Mouse (Mus musculus) lung, postnatal 36 days (tissue): ENCODE results near the gene Cx3cr1.

ENCODE experiments used
- DNase-seq: peaks from one replicate; pipeline ENCODE4 v3.0.0; 2022; ENCODE audit warnings: mixed read lengths

Cx3cr1 gene

DNA sequence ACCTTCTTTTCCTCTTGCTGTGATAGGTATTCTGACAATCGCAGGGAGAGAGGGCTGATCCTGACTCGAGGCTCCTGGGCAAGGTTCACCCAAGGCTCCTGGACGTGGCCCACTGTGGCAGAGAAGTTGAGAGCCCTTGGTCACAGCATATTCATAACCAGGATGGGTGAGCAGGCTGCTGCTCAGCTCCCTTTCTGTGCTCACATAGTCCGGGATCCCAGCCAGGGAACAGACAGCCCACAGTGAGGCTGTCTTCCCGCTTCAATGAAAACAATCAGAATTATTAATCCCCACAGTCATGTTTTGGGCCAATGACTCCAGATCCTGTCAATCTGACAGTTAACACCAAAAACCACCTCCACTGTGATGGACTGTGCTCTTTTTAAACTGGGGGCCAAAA lies 12.3 kb upstream of the Cx3cr1 start:
- DNase-seq = no peak

DNA sequence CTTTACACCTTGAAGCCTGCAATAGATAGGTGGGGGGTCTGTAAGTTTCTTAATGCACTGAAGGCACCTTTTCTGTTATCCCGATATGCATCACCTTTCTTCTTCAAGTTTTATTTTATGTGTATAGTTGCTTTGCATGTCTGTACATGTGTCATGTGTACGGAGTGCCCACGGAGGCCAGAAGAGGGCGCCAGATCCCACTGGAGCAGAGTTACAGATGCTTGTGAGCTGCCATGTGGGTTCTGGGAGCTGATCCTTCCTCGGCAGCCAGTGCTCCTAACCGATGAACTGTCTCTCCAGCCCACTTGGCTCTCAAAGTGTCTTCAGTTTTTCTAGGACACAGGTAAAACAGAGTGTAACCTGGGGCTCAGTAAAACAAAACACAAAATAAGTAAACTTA lies 11.6 kb upstream of the Cx3cr1 start:
- DNase-seq = no peak

DNA sequence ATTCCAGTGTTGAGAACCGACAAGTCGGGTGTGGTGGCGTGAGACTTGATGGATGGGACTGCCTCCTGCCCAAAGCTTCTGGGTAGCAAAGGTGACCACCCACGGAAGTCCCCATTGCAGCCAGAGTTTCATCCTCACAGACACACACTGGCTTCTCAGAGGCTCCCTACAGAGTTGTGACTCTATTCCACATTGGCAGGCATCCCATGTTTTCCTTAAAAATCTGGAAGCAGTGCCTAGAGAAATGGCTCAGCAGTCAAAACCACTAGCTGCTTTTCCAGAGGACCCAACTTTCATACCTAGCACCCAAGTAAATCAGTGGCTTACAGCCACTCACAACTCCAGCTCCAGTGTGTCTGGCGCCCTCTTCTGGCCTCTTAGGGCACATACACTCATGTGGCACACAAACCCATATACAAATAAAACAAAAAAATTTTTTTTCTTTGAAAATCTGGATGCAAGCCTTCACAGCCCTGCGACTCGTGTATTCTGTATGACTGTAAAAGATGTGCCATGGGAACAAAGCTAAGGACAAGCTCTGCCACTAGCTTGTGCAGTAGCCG lies 10.9 kb upstream of the Cx3cr1 start:
- DNase-seq = no peak

DNA sequence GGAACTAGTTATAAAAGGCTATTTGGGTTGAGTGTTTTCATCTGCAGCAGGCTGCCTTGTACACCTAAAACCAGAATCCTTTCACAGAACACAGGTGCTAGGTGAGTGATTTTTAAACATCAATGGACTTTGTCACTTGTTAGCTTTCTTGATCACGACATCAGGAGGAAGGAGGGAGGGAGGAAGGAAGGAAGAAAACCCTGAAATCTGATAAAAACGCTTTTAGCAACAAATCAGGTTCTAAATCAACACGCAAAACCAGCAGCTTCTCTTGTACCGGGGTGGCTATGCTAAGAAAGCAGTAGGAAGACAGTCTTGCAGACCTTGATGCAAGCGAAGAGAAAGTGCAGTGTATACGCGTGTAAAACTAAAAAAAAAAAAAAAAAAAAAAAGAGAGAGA lies 10.2 kb upstream of the Cx3cr1 start:
- DNase-seq = no peak

DNA sequence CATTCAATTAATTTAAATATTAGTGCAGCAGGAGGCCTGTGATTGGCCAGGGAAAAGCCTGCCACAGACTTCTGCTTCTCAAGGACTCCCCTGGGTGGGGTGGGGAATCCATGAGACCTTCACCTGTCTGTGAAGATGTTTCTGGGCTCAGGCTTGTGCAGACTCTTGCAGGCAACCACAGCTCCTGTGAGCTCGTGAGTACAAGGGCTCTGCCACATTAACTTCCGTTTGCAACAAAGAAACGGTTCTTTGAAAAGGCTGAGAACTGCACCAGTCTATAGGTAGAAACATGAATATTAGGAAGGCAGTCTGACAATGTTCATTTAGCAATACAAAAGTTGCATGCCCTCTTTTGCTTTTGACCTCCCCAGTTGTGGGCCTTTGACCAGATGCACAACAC lies 8.6 kb upstream of the Cx3cr1 start:
- DNase-seq = no peak

DNA sequence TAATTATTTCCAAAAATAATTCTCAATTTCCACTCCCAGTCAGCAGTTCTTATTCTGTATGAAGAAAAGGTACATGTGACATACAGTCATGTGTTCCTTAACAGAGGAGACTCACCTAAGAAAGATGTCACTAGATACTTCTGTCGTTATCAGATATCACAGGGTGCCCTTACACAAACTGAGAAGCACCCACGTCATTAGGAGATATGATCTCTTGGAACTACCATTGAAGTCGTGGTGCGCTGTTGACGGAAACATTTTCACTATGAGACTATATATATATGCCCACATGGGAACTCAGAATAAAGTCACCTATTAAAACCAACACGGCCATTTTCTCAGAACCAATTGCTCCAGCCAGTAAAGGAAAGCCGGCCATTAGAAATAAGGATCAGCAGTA lies 4.8 kb upstream of the Cx3cr1 start:
- no peak for DNase-seq

DNA sequence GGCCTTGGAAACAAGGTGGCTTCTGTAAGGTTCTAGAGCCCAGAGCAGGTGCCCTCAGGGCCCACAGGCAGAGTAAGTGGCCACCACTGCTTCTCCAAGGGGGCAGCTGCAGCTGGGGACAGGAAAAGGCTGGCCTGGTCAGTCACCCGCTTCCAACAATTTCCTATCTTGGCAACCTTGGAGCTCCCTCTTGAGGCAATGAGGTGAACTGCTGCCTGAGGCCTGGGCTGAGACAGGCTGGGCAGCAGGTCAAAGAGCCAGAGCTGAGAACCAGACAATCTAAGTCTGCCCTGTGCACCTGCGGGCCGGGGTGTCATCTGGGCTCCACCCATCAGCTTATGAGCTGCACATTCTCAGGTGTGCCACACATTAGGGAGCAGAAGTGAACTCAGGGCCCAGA lies 3.5 kb upstream of the Cx3cr1 start:
- peak; percentile 89 for DNase-seq

DNA sequence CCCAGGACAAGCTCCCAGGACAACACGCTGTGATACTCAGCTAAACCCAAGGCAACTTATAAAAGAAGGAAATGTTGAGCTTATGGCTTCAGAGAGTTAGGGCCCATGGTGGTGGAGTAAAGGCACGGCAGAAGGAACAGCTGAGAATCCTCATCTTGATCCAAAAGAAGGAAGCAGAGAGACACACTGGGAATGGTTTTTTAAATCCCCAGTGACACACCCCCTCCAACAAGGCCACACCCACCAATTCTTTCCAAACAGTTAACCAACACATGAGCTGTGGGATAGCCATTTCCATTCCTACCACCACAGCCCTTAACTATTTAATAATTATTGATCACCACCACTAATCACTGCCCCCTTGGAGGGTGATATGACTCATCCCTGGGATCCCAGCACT lies 1.6 kb upstream of the Cx3cr1 start:
- no peak for DNase-seq

DNA sequence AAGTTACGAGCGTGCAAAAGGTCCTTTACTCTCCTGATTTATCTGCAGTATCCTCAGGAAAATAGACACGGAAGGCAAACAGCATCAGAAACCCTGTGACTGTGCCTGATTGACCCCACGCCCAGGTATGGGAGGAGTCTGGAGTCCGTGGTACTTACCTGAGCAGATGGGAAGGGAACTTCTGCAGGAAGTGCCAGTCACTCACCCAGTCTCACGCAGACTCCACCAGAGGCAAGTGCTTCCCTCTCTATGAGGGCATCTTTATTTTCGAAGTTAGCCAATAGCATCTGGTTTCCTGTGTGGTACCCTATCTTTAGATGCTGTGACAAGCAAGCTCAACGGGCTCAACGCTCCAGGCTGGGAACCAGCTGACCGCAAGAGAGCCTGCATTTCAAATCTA lies 1.6 kb downstream of the Cx3cr1 start:
- DNase-seq = peak; percentile 10

DNA sequence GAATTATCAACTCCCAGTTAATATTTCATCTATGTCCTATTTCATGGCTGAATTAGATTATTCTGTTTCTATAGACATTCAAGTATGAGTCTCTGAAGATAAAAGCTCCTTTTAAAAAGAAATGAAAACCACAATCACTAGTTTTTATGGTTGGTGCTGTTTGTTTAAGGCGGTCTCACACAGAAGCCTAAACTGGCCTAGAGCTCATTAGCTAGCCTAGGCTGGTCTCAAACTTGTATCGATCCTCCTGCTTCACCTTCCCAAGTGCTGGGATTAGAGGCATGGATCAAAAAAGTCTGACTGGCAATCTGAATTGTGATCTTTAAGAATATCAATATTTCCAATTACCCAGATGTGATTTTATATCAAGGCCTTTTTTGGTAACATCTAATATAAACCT lies 2.1 kb downstream of the Cx3cr1 start:
- no peak for DNase-seq

DNA sequence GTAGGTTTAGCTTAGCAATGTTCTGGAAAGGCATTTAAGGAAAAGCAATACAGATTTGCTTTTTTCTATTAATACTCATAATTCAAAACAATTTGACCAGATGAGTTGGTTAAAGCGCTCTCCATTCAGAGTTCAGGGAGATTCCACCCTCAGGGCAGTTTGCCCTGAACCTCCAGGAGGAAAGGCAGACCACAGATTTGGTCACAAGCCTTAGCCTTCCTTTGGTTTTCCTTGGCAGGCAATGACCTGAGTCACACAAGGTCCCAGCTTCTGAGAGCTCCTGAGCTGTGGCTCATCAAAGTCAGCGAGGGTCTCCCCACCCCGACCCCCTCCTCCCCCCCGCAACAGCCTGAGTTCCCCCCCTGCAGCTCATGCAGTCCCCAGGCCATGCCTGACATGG lies 5.4 kb downstream of the Cx3cr1 start:
- DNase-seq = no peak

DNA sequence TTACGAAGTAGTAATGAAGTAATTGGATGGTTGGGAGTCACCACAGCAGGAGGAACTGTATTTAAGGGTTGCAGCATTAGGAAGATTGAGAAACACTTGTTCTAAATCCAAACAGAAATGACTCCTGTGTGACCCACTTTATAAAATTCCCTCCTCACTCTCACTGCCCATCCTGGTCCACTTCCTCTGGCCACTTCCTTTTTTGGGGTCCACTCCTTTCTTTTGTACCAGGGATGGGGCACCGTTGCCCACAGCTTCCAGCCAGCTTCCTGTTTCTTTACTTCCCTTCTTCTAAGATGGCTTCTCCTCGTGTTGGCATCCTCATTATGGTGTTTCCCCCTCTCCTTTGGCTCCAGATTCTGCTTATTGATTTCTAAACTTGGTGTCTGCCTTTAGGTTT lies 10.9 kb downstream of the Cx3cr1 start:
- DNase-seq = peak; percentile 48

DNA sequence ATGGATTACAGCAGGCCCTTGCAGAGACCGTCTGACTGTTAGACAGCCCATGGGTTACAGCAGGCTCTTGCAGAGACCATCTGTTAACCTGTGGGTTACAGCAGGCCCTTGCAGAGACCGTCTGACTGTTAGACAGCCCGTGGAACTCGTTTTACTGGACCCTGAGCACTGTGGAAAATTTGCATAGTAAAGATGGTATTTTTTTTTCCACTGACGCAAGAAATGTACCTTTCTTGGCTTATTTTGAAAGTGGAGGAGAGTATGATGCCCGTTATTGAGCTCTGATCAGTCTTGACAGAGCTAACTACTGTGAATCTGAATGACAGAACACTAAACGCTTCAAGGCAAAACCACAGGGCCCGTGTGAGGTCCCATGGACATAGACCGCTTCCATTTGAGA lies 13.5 kb downstream of the Cx3cr1 start:
- DNase-seq = no peak

DNA sequence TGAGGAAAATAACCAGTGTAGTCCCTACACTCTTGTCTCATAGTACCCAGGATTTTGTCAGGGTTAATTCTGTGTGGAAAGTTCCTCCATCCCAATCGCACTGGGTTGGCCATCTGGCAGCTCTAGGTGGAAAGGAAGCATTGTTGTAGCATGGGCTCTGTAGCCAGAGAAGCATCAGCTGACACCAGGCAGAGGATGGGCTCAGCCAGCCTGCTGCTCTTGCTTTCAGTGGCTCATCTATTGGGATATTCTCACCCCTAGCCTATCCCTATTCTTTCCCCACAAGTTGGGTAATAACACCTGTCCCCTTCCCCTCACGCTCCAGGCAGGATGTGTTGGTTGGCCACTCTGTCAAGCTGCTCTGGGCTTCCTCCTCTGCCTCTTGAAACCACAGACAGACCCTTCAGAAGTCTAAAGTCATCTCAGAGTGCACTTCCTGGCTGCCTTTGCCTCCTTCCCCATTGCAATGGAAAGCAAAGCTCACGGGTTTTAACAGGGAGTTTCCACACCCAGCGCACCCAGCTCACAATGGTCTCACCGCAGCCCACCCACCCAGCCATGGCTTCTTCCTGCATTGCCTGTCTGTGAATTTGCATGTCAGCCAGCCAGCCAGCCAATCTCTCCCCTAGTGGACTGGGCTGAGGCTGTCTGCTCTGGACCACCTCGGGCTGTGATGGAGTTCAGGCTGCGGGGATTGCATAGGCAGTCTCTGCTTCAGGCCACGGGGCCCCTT lies 15.0 kb downstream of the Cx3cr1 start:
- peak; percentile 60 for DNase-seq

DNA sequence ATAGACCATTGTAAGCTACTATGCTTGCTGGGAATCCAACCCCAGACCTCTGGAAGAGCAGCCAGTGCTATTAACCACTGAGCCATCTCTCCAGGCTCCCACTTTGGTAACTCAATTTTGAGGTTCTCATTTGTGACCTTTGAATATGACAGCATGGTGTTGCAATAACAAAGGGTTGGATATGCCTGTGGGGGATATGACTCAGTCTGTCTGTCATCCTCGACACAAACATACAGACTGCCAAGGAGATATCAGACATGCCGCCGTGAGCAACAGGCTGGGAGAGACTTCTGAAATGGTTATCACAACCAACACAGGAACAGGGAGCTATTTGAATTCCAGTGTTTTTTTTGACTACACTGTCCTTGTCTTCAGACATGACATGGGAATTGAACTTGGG lies 20.3 kb downstream of the Cx3cr1 start:
- DNase-seq = peak; percentile 45

DNA sequence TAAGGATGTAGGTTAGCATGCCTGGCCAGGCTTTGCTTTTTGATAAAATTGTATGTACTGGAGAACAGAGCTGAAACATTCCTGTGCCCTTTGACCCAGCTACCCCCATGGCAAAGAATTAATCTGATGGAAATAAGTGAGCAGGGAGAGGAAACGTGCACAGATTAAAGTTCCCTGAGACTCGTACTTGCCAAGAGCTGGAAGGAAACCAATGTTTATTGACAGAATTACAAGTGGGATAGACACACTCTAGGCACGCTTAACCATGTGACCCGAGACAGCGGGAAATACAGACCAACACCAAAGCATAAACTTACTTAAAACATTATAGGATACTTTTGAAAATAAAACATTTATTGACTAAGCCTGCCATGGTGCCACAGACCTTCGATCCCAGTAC lies 21.2 kb downstream of the Cx3cr1 start:
- DNase-seq = no peak

DNA sequence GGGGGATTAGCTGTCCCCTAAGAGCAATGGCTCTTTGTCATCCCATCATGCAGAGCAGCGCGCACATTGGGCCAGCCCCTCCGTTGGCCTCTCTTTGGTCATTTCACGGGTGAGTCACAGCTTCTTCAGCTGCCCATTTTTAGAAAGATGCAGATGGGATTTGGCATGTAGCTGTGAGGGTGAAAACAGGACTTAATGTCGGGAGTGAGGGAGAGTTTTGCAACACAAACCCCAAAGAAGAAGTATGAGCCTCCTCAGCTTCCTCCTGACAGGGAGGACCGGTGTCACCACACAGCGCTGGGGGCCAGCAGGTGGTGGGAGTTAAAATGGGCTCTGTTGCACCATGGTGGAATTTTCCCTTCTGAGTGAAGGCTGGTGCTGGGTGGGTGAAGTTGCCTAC lies 26.6 kb downstream of the Cx3cr1 start:
- DNase-seq = peak; percentile 47

DNA sequence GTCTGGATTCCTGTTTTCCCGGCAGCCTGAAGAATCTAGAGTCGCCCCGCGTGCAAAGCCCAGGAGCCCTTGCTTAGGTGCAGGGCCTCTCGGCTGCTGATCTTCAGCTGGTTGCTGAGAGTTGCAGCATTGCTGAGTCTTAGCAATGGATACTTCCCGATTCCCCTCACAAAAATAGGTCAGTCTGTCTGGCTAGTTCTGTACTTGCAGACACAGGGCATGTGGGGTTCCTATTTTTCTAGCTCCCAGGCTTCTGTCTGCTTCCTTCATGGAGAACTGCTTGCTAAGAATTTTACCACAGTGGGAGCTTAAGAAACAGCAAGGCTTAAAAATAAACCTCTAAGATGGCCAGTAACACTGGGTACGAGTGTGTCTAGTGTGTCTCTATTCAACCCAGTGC lies 32.3 kb downstream of the Cx3cr1 start:
- peak; percentile 26 for DNase-seq

DNA sequence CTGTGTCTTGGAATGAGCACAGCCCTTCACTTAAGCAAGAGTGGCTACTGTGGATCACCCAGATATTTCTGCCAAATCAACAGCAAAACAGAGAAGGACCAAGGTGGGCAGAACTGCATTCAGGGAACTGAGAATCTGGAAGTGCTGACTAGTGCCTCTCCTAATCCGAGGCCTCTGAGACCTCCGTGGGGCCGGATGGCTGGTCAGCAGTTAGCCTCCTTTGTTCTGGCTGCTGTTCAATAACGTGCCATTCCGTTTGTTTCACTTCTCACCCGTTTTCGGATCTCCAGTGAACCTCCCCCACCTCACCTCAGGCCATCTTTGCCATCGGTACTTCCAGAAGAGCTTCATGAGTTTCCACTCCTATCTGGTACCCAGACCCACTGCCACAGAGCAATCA lies 35.3 kb downstream of the Cx3cr1 start:
- no peak for DNase-seq

DNA sequence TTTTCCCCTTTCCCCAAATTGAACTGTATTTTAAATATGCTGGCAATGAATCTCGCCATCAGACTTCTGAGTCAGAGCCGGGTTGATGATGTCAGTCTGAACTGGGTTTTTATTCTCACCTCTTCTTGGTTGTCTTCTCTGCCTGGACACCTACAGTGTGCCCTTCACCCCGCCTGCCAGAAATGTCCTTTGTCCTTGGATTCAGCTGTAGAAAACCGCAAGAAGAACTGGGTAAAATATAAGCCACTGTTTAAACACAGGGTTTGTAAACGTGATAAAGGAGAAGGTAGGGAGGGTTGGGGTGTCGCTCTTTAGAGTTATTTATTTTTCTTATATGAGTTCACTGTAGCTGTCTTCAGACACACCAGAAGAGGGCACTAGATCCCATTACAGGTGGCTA lies 37.0 kb downstream of the Cx3cr1 start:
- no peak for DNase-seq

DNA sequence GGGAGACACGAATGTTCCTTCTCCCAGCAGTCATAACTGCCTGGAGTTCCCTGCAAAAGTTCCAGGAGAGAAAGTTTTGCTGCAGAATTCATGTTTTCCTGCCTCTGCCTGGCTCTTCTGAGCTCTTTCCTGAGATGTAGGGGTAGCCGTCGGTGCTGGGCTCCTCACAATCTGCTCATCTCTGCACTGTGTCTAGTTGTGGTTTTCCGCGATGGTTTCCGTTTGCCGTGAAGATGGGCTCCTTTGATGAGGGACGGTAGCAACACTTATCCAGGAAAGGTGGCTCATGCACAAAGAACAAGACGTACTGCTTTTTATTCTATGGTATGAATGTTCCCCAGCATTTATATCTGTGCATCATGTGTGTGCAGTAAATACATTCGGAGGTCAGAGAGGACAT lies 39.3 kb downstream of the Cx3cr1 start:
- DNase-seq = no peak

DNA sequence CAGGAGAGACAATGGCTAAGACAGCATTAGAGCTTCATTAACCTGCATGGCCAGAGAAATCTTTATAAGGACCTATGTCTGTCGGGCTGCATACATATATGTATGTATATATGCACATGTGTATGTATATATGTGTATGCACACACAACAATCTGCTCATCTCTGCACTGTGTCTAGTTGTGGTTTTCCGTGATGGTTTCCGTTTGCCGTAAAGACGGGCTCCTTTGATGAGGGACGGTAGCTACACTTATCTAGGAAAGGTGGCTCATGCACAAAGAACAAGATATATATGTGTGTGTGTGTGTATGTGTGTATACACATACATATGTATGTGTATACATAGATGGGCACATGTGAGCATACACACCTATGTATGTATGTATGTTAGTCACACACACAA lies 39.8 kb downstream of the Cx3cr1 start:
- DNase-seq = no peak

DNA sequence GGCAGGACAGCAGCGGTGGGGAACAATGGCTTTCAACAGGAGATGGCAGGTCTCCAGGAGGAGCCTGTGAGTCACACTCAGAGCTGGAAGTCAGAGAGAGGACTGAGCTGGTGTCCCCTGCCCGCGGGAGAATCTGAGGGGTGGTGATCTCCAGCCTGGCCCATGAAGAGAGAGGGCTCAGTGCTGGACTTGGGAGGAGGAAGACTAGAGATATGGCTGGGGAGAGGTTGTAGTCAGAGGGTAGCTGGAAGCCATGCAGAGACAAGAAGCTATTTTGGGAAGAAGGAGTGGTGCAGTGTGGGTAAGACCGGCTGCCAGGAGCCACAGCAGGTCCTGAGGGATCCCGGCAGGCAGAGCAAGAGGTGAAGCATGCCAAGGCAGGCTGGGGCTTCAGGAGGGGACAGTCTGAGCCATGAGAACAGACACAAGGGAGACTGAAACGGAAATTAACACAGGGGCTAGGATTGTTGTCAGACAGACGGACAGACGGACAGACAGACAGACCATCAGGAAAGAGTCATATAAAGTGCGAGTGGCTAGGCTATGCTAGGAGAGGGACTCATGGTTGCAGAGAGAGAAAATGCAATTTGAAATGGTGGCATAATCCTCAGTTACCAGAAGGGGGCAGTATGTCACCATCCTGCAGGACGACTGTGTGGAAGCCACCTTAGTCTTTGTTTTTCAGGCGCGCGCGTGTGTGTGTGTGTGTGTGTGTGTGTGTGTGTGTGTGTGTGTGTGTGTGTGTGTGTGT lies 42.1 kb downstream of the Cx3cr1 start:
- DNase-seq = peak; percentile 62

DNA sequence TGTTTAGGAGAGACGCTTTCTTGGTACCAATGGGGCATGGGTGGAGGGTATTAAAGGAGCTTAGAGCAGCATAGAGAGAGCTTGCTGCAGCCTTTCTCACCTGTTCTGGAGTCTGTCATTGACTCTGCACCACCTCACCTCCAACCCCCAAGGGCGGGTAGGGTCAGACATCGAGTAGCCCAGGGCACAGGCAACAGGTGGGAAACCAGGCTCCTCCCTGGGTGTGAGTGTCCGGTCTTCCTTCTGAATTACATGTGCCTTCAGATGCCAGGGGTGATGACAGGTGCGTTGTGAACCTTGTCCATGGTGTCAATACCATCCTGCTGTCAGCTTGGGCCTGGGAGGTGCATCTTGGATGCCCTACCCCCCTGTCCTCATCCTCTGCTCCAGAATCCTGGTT lies 45.1 kb downstream of the Cx3cr1 start:
- DNase-seq = no peak

DNA sequence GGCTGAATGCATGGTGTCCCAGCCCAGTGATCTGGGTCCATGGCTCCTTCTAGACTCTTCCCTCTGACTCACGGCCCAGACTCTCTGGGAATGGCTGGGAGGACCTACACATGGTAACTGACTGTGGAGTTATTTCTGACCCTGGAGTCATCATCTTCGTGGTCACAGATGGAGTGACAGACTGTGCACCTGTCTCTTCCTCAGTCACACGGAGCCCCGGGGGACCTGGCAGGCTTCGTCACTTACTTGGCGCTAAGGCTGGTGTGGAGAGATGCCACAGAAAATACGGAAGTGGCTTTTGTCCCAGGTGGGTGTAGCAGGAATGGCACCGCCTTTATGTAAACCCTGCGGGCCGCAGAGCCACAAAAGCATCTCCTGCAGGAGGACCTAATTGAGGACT lies 45.5 kb downstream of the Cx3cr1 start:
- DNase-seq = no peak
